Mouse (Mus musculus) hindbrain, embryonic 12.5 days (tissue): ENCODE data around the gene Myo18b. TPM values are rescaled to one million over a fixed set of nuclear protein-coding genes. Genes with fewer than 3 reads are reported as not detected.

Experiments
- ATAC-seq: fragments of 200-750 bp; cut with Nextera tagmentation; 2 replicates; pipeline ENCODE4 v1.8.0; 2017; ENCODE audit warnings: moderate TSS enrichment; ENCODE audit not compliant: low FRiP score
- H3K27ac ChIP-seq: fragments of 300-500 bp; sonication (generic); 2 replicates; pipeline ENCODE4 v1.5.1; 2016; ENCODE audit warnings: mild to moderate bottlenecking
- H3K27me3 ChIP-seq: fragments of 300-500 bp; sonication (generic); 2 replicates; pipeline ENCODE4 v1.6.1; 2016; ENCODE audit warnings: mild to moderate bottlenecking
- H3K36me3 ChIP-seq: fragments of 300-500 bp; sonication (generic); 2 replicates; pipeline ENCODE4 v1.6.1; 2016; ENCODE audit warnings: mild to moderate bottlenecking
- H3K4me1 ChIP-seq: fragments of 300-500 bp; sonication (generic); 2 replicates; pipeline ENCODE4 v1.6.1; 2016
- H3K4me2 ChIP-seq: fragments of 300-500 bp; sonication (generic); replicated peaks from 2 replicates; pipeline ENCODE4 v1.6.1; 2016; ENCODE audit warnings: mild to moderate bottlenecking
- H3K4me3 ChIP-seq: fragments of 300-500 bp; sonication (generic); 2 replicates; pipeline ENCODE4 v1.5.1; 2016; ENCODE audit warnings: mild to moderate bottlenecking
- H3K9ac ChIP-seq: fragments of 300-500 bp; sonication (generic); 2 replicates; pipeline ENCODE4 v1.6.1; 2016; ENCODE audit warnings: mild to moderate bottlenecking, moderate library complexity
- H3K9me3 ChIP-seq: fragments of 300-500 bp; sonication (generic); replicated peaks from 2 replicates; pipeline ENCODE4 v1.6.1; 2016; ENCODE audit warnings: mild to moderate bottlenecking
- WGBS: fragments of 180-500 bp; shearing (Covaris S2); methylation state at CpG from one replicate; pipeline ENCODE4 v1.1.7; 2016; 5-methylcytosine and 5-hydroxymethylcytosine counted together
- polyA plus RNA-seq: library from polyadenylated mRNA; unstranded; fragments of >200 nt; fragmentation: Nextera tagmentation; extraction: Ambion mirVana; gene quantifications from 2 replicates; pipeline ENCODE4 v1.2.1, GENCODE M21; 2016

The Myo18b gene
- polyA plus RNA-seq, 1 experiment from 2014 or later: 1.0 TPM

GRCm38 (mm10) chr5:112788441-112788840, 107.7 kb downstream of the Myo18b start:
- Histone ChIP-seq H3K36me3 (no peaks in the 10 kb centered on the region), H3K4me1 (0 out of 2 replicates have a peak, but pooled peaks cover 4% of the 10 kb centered on the region), H3K27me3 (peaks cover 3% of the 10 kb centered on the region; the same call in 1 of the 2 replicates), H3K9ac (no peak overlapping the region), H3K9me3 (no peaks in the 10 kb centered on the region; the same call in 1 of the 2 replicates), H3K4me2 (no peak overlapping the region), H3K4me3 (no peak overlapping the region), H3K27ac (no peak overlapping the region)
- ATAC-seq: no peak
- WGBS: 100% methylated on average over 2 of the region's 2 CpGs

DNA sequence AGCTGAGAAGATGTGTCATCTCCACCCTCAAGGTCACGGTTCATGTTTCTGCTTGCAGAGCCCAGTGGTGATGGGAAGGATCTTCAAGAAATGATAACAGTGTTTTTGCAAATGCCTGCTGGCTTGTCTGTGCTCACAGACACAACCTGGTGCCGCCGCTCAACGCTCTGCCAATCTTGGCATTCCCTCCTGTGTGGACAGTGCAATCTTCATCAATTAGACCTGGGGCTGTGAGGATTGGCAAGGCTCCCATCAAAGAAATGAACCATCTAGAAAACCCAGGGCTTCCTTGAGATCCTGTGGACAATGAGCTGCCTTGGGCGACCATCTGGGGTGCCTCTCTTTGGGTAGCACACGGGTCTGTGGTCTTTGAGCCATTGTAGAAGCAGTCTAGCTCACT, 109.4 kb downstream of the Myo18b start:
- no peak overlapping the region for H3K4me2 ChIP-seq
- 83% methylated on average over 6 of the region's 6 CpGs for WGBS
- H3K9ac ChIP-seq: no peak overlapping the region
- H3K4me1 ChIP-seq: 0 out of 2 replicates have a peak, but pooled peaks cover 4% of the 10 kb centered on the region
- H3K27ac ChIP-seq: no peak overlapping the region
- peaks cover 5% of the 10 kb centered on the region; the same call in 1 of the 2 replicates for H3K27me3 ChIP-seq
- H3K4me3 ChIP-seq: no peak overlapping the region
- H3K9me3 ChIP-seq: no peaks in the 10 kb centered on the region; the same call in 1 of the 2 replicates
- no peak for ATAC-seq
- no peaks in the 10 kb centered on the region for H3K36me3 ChIP-seq

- Histone ChIP-seq H3K4me1 (0 out of 2 replicates have a peak, but pooled peaks cover 3% of the 10 kb centered on the region), H3K4me3 (no peak overlapping the region), H3K9ac (no peak overlapping the region), H3K9me3 (no peaks in the 10 kb centered on the region; the same call in none of the 2 replicates), H3K27ac (peak overlapping the region; percentile 23; the same call in 1 of the 2 replicates), H3K27me3 (peaks cover 5% of the 10 kb centered on the region; the same call in 1 of the 2 replicates), H3K36me3 (no peaks in the 10 kb centered on the region), H3K4me2 (no peak overlapping the region)
- no peak for ATAC-seq
- WGBS: 85% methylated on average over 8 of the region's 8 CpGs
These were observed 110.1 kb downstream of the Myo18b start for GRCm38 (mm10) chr5:112786031-112786430.

DNA sequence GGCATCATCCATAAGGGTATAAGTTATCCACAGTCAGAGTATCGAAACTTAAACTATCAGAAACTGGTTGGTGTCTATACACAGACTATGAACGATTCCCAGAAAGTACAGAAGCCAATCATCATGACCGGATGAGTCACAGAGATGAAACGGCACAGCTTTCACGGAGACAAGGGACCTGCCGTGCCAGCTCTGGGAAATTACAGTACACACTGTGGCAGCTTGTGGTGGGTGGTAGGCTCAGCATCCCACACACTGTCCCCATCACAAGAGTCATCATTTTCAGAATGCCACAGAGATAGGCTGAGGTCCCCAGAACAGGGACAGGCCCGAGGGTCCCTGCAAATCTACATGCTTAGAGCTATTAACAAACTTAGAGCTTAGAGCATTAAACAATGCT, 114.4 kb downstream of the Myo18b start:
- no peaks in the 10 kb centered on the region for H3K4me1 ChIP-seq
- no peak overlapping the region for H3K4me2 ChIP-seq
- no peak overlapping the region for H3K9ac ChIP-seq
- H3K9me3 ChIP-seq: no peaks in the 10 kb centered on the region; the same call in 1 of the 2 replicates
- no peak overlapping the region for H3K4me3 ChIP-seq
- no peaks in the 10 kb centered on the region for H3K36me3 ChIP-seq
- ATAC-seq: no peak
- H3K27ac ChIP-seq: no peak overlapping the region
- WGBS: 89% methylated on average over 7 of the region's 7 CpGs
- H3K27me3 ChIP-seq: peaks cover 10% of the 10 kb centered on the region; the same call in 1 of the 2 replicates

- no peak overlapping the region for H3K27ac ChIP-seq
- H3K4me1 ChIP-seq: no peaks in the 10 kb centered on the region
- no peaks in the 10 kb centered on the region for H3K36me3 ChIP-seq
- WGBS: 91% methylated on average over 4 of the region's 4 CpGs
- H3K9ac ChIP-seq: no peak overlapping the region
- H3K4me2 ChIP-seq: no peak overlapping the region
- no peaks in the 10 kb centered on the region; the same call in 1 of the 2 replicates for H3K9me3 ChIP-seq
- peaks cover 10% of the 10 kb centered on the region; the same call in 1 of the 2 replicates for H3K27me3 ChIP-seq
- H3K4me3 ChIP-seq: no peak overlapping the region
- no peak for ATAC-seq
These were observed 114.9 kb downstream of the Myo18b start for GRCm38 (mm10) chr5:112781231-112781630.

DNA sequence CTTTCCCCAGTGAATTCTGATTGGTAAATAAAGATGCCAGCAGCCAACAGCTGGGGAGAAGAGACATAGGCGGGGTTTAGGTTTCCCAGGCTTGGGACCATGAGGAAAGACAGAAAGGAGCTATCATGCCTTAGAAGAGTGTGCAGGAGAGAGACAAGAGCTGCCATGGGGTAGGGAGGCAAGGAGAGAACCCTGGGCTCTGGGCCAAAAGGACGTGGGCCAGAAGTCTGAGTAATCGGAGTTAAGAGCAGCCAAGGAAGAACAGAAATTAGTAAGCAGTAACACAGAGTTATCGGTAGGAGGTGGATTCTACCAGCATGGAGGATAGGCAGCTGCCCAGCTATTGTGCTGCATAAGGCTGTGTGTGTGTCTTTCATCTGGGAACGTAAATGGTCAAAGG, 115.8 kb downstream of the Myo18b start:
- no peaks in the 10 kb centered on the region for H3K36me3 ChIP-seq
- peaks cover 12% of the 10 kb centered on the region for H3K27me3 ChIP-seq
- H3K9me3 ChIP-seq: no peaks in the 10 kb centered on the region; the same call in 1 of the 2 replicates
- H3K9ac ChIP-seq: no peak overlapping the region
- no peak for ATAC-seq
- 82% methylated on average over 5 of the region's 5 CpGs for WGBS
- no peak overlapping the region for H3K27ac ChIP-seq
- no peak overlapping the region for H3K4me3 ChIP-seq
- no peaks in the 10 kb centered on the region for H3K4me1 ChIP-seq
- H3K4me2 ChIP-seq: no peak overlapping the region

DNA sequence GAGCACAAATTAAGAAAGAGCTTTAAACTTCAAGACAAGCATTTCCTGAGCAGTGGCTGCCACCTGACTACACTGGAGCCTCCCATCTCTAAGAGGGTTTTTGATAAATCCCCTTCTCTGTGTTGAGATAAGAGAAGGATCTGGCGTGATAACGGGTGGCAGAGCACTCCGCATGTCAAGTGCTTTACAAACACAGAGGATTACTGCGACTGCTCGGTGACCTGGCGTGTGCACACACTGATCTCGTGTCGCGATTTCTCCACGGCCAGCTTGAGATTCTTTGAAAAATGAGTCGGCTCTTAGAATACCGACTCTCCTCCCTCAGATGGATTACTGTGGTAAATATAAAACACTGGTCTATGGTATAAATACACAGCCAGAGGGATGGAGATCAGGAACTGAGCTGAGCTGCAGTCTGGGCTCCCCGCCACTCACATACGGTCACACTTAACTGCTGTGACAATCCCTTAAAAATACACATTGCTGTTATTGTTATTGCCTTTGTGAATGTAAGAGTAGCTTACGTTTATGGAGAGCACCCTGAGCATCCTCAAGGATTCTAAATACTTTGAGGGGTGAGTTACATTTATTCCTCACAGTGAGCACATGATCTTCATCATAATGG, 119.3 kb downstream of the Myo18b start:
- H3K9ac ChIP-seq: no peak overlapping the region
- 74% methylated on average over 15 of the region's 15 CpGs for WGBS
- H3K36me3 ChIP-seq: no peaks in the 10 kb centered on the region
- no peak overlapping the region for H3K27ac ChIP-seq
- ATAC-seq: no peak
- H3K4me1 ChIP-seq: peaks cover 7% of the 10 kb centered on the region
- H3K4me2 ChIP-seq: no peak overlapping the region
- H3K9me3 ChIP-seq: no peaks in the 10 kb centered on the region; the same call in 1 of the 2 replicates
- no peak overlapping the region for H3K4me3 ChIP-seq
- peaks cover 21% of the 10 kb centered on the region for H3K27me3 ChIP-seq

DNA sequence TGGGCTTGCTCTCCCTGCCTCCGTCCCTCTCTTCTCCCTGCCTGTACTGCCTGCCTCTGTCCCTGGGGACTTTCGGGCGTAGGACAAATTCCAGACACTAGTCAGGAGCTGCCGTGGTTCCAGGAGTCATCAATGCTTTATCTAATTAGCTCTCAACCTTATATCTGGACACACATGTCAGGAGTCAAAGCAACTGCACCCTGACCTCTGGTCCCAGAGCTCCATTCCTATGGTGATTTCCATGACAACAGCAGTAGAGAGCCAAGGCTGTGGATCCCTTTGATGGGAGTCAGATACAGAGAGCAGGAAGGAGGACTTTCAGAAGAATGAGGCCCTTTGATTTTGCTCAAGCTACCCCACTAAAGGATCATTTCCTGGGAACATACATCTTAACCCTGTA, 122.7 kb downstream of the Myo18b start:
- Histone ChIP-seq H3K4me3 (no peak overlapping the region), H3K27ac (no peak overlapping the region), H3K9ac (no peak overlapping the region), H3K4me2 (no peak overlapping the region), H3K27me3 (peaks cover 21% of the 10 kb centered on the region), H3K36me3 (no peaks in the 10 kb centered on the region), H3K4me1 (peaks cover 25% of the 10 kb centered on the region), H3K9me3 (no peaks in the 10 kb centered on the region)
- 17% methylated on average over 4 of the region's 4 CpGs for WGBS
- no peak for ATAC-seq

GRCm38 (mm10) chr5:112771376-112771901, 124.7 kb downstream of the Myo18b start:
- Histone ChIP-seq H3K4me3 (no peak overlapping the region), H3K36me3 (no peaks in the 10 kb centered on the region), H3K9ac (no peak overlapping the region), H3K9me3 (no peaks in the 10 kb centered on the region), H3K4me1 (peaks cover 25% of the 10 kb centered on the region), H3K4me2 (no peak overlapping the region), H3K27ac (no peak overlapping the region), H3K27me3 (peaks cover 19% of the 10 kb centered on the region)
- no peak for ATAC-seq
- WGBS: 61% methylated on average over 6 of the region's 6 CpGs

GRCm38 (mm10) chr5:112769721-112770119, 126.4 kb downstream of the Myo18b start:
- no peak overlapping the region for H3K4me2 ChIP-seq
- WGBS: 9% methylated on average over 4 of the region's 4 CpGs
- H3K9ac ChIP-seq: no peak overlapping the region
- peak overlapping the region; percentile 64 for H3K27ac ChIP-seq
- peaks cover 25% of the 10 kb centered on the region for H3K4me1 ChIP-seq
- ATAC-seq: peak; percentile 48; the same call in 1 of the 2 replicates
- no peaks in the 10 kb centered on the region for H3K9me3 ChIP-seq
- no peak overlapping the region for H3K4me3 ChIP-seq
- no peaks in the 10 kb centered on the region for H3K36me3 ChIP-seq
- peaks cover 26% of the 10 kb centered on the region for H3K27me3 ChIP-seq

- Histone ChIP-seq H3K4me1 (peaks cover 25% of the 10 kb centered on the region), H3K4me2 (no peak overlapping the region), H3K9ac (no peak overlapping the region), H3K36me3 (no peaks in the 10 kb centered on the region), H3K27ac (peak overlapping the region; percentile 64), H3K27me3 (peaks cover 28% of the 10 kb centered on the region), H3K4me3 (no peak overlapping the region), H3K9me3 (no peaks in the 10 kb centered on the region)
- WGBS: 29% methylated on average over 11 of the region's 11 CpGs
- ATAC-seq: peak; percentile 56; the same call in 1 of the 2 replicates
These were observed 127.0 kb downstream of the Myo18b start for GRCm38 (mm10) chr5:112769020-112769720.

DNA sequence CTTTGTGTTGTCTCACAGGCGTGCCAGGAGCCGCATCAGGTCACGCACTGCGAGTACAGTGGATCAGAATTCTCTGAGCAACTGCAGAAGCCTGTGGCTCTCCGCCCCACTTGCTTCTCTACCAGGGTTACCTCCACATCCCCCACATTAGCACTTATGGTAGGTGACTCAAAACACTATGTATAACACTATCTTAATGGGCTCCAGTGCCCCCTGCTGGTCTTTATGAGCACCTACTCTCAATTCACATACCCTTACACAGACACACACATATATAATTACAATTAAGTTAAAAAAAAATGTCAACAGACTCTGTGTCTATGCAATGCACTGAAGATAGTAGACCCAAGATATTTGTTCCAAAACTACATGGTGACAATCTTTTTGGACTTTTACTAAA, 127.6 kb downstream of the Myo18b start:
- H3K4me3 ChIP-seq: no peak overlapping the region
- no peaks in the 10 kb centered on the region for H3K36me3 ChIP-seq
- no peak overlapping the region for H3K4me2 ChIP-seq
- peaks cover 28% of the 10 kb centered on the region for H3K27me3 ChIP-seq
- ATAC-seq: no peak
- H3K9me3 ChIP-seq: no peaks in the 10 kb centered on the region
- 97% methylated on average over 5 of the region's 5 CpGs for WGBS
- H3K4me1 ChIP-seq: peaks cover 23% of the 10 kb centered on the region
- peak overlapping the region; percentile 64; the same call in 1 of the 2 replicates for H3K27ac ChIP-seq
- no peak overlapping the region for H3K9ac ChIP-seq
